Mouse (Mus musculus): Measurements from ENCODE around the gene Sez6. TPM values are rescaled to one million over a fixed set of nuclear protein-coding genes. Genes with fewer than 3 reads are reported as not detected.
A peak's percentile ranks its signal among the peaks of the same experiment; 100 is the strongest.

Sez6 gene
- total RNA-seq, 2 experiments from 2014 or later: 0.25 TPM; not detected in 1

- Histone ChIP-seq H3K27ac (no peak overlapping the region), H3K4me3 (no peak overlapping the region)
- TF ChIP-seq CTCF (IDR thresholded peaks at IDR 0.05): no peak
- DNase-seq: no peak
- intact Hi-C loops (cut with DNase I): no loop called here
These were observed 4.1 kb downstream of the Sez6 start for GRCm38 (mm10) chr11:77934568-77935311.

GRCm38 (mm10) chr11:77936846-77937245, 6.2 kb downstream of the Sez6 start:
- TF ChIP-seq CTCF (IDR thresholded peaks at IDR 0.05): no peak
- DNase-seq: no peak
- H3K4me3 ChIP-seq: no peak overlapping the region
- intact Hi-C loops (cut with DNase I): no loop called here
- no peak overlapping the region for H3K27ac ChIP-seq

GRCm38 (mm10) chr11:77937649-77938410, 7.2 kb downstream of the Sez6 start:
- no peak overlapping the region for H3K27ac ChIP-seq
- no peak for TF ChIP-seq CTCF (IDR thresholded peaks at IDR 0.05)
- intact Hi-C loops (cut with DNase I): no loop called here
- DNase-seq: no peak
- H3K4me3 ChIP-seq: no peak overlapping the region

- Histone ChIP-seq H3K27ac (no peak overlapping the region), H3K4me3 (no peak overlapping the region)
- intact Hi-C loops (cut with DNase I): no loop called here
- DNase-seq: no peak
- TF ChIP-seq CTCF (IDR thresholded peaks at IDR 0.05): no peak
These were observed 11.6 kb downstream of the Sez6 start for GRCm38 (mm10) chr11:77942230-77942629.

GRCm38 (mm10) chr11:77947860-77948259, 17.3 kb downstream of the Sez6 start:
- intact Hi-C loops (cut with DNase I): no loop called here

GRCm38 (mm10) chr11:77950125-77950685, 19.6 kb downstream of the Sez6 start:
- DNase-seq: no peak
- intact Hi-C loops (cut with DNase I): no loop called here

More at GRCm38 (mm10) chr11:77947860-77948259, 17.3 kb downstream of the Sez6 start:
- H3K27ac ChIP-seq: no peak overlapping the region
- DNase-seq: no peak
- no peak overlapping the region for H3K4me3 ChIP-seq
- no peak for TF ChIP-seq CTCF (IDR thresholded peaks at IDR 0.05)

GRCm38 (mm10) chr11:77950797-77951228, 20.2 kb downstream of the Sez6 start:
- TF ChIP-seq CTCF (IDR thresholded peaks at IDR 0.05): no peak
- intact Hi-C loops (cut with DNase I): no loop called here
- no peak for DNase-seq
- no peak overlapping the region for H3K4me3 ChIP-seq
- no peak overlapping the region for H3K27ac ChIP-seq

More at GRCm38 (mm10) chr11:77950125-77950685, 19.6 kb downstream of the Sez6 start:
- H3K4me3 ChIP-seq: no peak overlapping the region
- H3K27ac ChIP-seq: no peak overlapping the region
- TF ChIP-seq CTCF (IDR thresholded peaks at IDR 0.05): no peak

GRCm38 (mm10) chr11:77953671-77954070, 23.1 kb downstream of the Sez6 start:
- intact Hi-C loops (cut with DNase I): no loop called here
- DNase-seq: no peak
- TF ChIP-seq CTCF (IDR thresholded peaks at IDR 0.05): peak; percentile 65
- no peak overlapping the region for H3K27ac ChIP-seq
- H3K4me3 ChIP-seq: no peak overlapping the region

- no peak overlapping the region for H3K27ac ChIP-seq
- H3K4me3 ChIP-seq: no peak overlapping the region
- no peak for DNase-seq
- no peak for TF ChIP-seq CTCF (IDR thresholded peaks at IDR 0.05)
- intact Hi-C loops (cut with DNase I): no loop called here
These were observed 25.8 kb downstream of the Sez6 start for GRCm38 (mm10) chr11:77956428-77956827.

GRCm38 (mm10) chr11:77958268-77958667, 27.7 kb downstream of the Sez6 start:
- no peak for TF ChIP-seq CTCF (IDR thresholded peaks at IDR 0.05)
- intact Hi-C loops (cut with DNase I): no loop called here
- no peak overlapping the region for H3K27ac ChIP-seq
- DNase-seq: no peak
- no peak overlapping the region for H3K4me3 ChIP-seq

- no peak for DNase-seq
- no peak overlapping the region for H3K4me3 ChIP-seq
- TF ChIP-seq CTCF (IDR thresholded peaks at IDR 0.05): no peak
- intact Hi-C loops (cut with DNase I): no loop called here
- no peak overlapping the region for H3K27ac ChIP-seq
These were observed 28.3 kb downstream of the Sez6 start for GRCm38 (mm10) chr11:77958932-77959331.

GRCm38 (mm10) chr11:77960199-77960598, 29.6 kb downstream of the Sez6 start:
- no peak for TF ChIP-seq CTCF (IDR thresholded peaks at IDR 0.05)
- H3K4me3 ChIP-seq: no peak overlapping the region
- DNase-seq: no peak
- intact Hi-C loops (cut with DNase I): no loop called here
- H3K27ac ChIP-seq: no peak overlapping the region

- Histone ChIP-seq H3K4me3 (no peak overlapping the region), H3K27ac (no peak overlapping the region)
- TF ChIP-seq CTCF (IDR thresholded peaks at IDR 0.05): no peak
- no peak for DNase-seq
- intact Hi-C loops (cut with DNase I): no loop called here
These were observed 30.3 kb downstream of the Sez6 start for GRCm38 (mm10) chr11:77960898-77961297.
